Mouse (Mus musculus): Measurements from ENCODE around the gene Phf3.

GRCm38 (mm10) chr1:30804919-30805318 is 68.8 kb downstream of the Phf3 start:
- no peak for TF ChIP-seq CTCF (conservative IDR thresholded peaks at IDR 0.05; ENCODE audit: low read length)
- no peak; the same call in 1 of the 2 replicates for TF ChIP-seq POU5F1 (IDR thresholded peaks at IDR 0.05; ENCODE audit: borderline replicate concordance, low read length)
